Mouse (Mus musculus): ENCODE measurements around the gene Arl4d. TPM values are rescaled to one million over a fixed set of nuclear protein-coding genes. Genes with fewer than 3 reads are reported as not detected.

Arl4d gene
- polyA plus RNA-seq, 1 experiment = 5.5 TPM

GRCm38 (mm10) chr11:101658751-101659558 is 6.4 kb upstream of the Arl4d start:
- Histone ChIP-seq H3K27ac (ENCODE audit: control insufficient read depth, insufficient read depth, low read depth, low read length, poor library complexity) (no peak overlapping the region), H3K4me3 (replicated peaks; ENCODE audit: control insufficient read depth, low read depth, low read length) (no peak overlapping the region), H3K4me1 (ENCODE audit: control insufficient read depth, insufficient read depth, low read length) (no peaks in the 10 kb centered on the region; the same call in 1 of the 2 replicates)
- no peak for TF ChIP-seq POLR2A (IDR thresholded peaks at IDR 0.05; ENCODE audit: borderline replicate concordance, control insufficient read depth, low read depth, low read length)
- no peak for TF ChIP-seq CTCF (IDR thresholded peaks at IDR 0.05; ENCODE audit: control insufficient read depth, insufficient read depth, low read length)
- 22% methylated on average over 10 of the region's 10 CpGs for WGBS

- H3K4me1 ChIP-seq (ENCODE audit: control insufficient read depth, insufficient read depth, low read length) = no peaks in the 10 kb centered on the region; the same call in 1 of the 2 replicates
- WGBS = 76% methylated on average over 7 of the region's 7 CpGs
- no peak overlapping the region for H3K27ac ChIP-seq (ENCODE audit: control insufficient read depth, insufficient read depth, low read depth, low read length, poor library complexity)
- no peak overlapping the region for H3K4me3 ChIP-seq (replicated peaks; ENCODE audit: control insufficient read depth, low read depth, low read length)
- TF ChIP-seq POLR2A (IDR thresholded peaks at IDR 0.05; ENCODE audit: borderline replicate concordance, control insufficient read depth, low read depth, low read length) (no peak), CTCF (IDR thresholded peaks at IDR 0.05; ENCODE audit: control insufficient read depth, insufficient read depth, low read length) (no peak)
Measured at GRCm38 (mm10) chr11:101661191-101661590, 4.2 kb upstream of the Arl4d start.

- no peak for TF ChIP-seq CTCF (IDR thresholded peaks at IDR 0.05; ENCODE audit: control insufficient read depth, insufficient read depth, low read length)
- no peak for TF ChIP-seq POLR2A (IDR thresholded peaks at IDR 0.05; ENCODE audit: borderline replicate concordance, control insufficient read depth, low read depth, low read length)
- no peak overlapping the region for H3K27ac ChIP-seq (ENCODE audit: control insufficient read depth, insufficient read depth, low read depth, low read length, poor library complexity)
- H3K4me1 ChIP-seq (ENCODE audit: control insufficient read depth, insufficient read depth, low read length) = no peaks in the 10 kb centered on the region; the same call in 1 of the 2 replicates
Measured at GRCm38 (mm10) chr11:101661786-101662185, 3.6 kb upstream of the Arl4d start.

GRCm38 (mm10) chr11:101663229-101664027 is 1.9 kb upstream of the Arl4d start:
- 76% methylated on average over 11 of the region's 11 CpGs for WGBS
- no peak overlapping the region for H3K27ac ChIP-seq (ENCODE audit: control insufficient read depth, insufficient read depth, low read depth, low read length, poor library complexity)
- no peak for TF ChIP-seq CTCF (IDR thresholded peaks at IDR 0.05; ENCODE audit: control insufficient read depth, insufficient read depth, low read length)
- no peaks in the 10 kb centered on the region; the same call in 1 of the 2 replicates for H3K4me1 ChIP-seq (ENCODE audit: control insufficient read depth, insufficient read depth, low read length)
- no peak overlapping the region for H3K4me3 ChIP-seq (replicated peaks; ENCODE audit: control insufficient read depth, low read depth, low read length)

More at GRCm38 (mm10) chr11:101661786-101662185, 3.6 kb upstream of the Arl4d start:
- H3K4me3 ChIP-seq (replicated peaks; ENCODE audit: control insufficient read depth, low read depth, low read length) = no peak overlapping the region
- WGBS = 51% methylated on average over 5 of the region's 5 CpGs

GRCm38 (mm10) chr11:101665636-101665992 is 273 bp downstream of the Arl4d start:
- H3K4me3 ChIP-seq (replicated peaks; ENCODE audit: control insufficient read depth, low read depth, low read length) = peak overlapping the region; percentile 63
- peak overlapping the region; percentile 67 for H3K27ac ChIP-seq (ENCODE audit: control insufficient read depth, insufficient read depth, low read depth, low read length, poor library complexity)
- WGBS = under 1% methylated on average over 24 of the region's 24 CpGs
- no peaks in the 10 kb centered on the region for H3K4me1 ChIP-seq (ENCODE audit: control insufficient read depth, insufficient read depth, low read length)
- no peak for TF ChIP-seq POLR2A (IDR thresholded peaks at IDR 0.05; ENCODE audit: borderline replicate concordance, control insufficient read depth, low read depth, low read length)
- no peak for TF ChIP-seq CTCF (IDR thresholded peaks at IDR 0.05; ENCODE audit: control insufficient read depth, insufficient read depth, low read length)

GRCm38 (mm10) chr11:101666626-101667345 is 1.4 kb downstream of the Arl4d start:
- no peak overlapping the region for H3K27ac ChIP-seq (ENCODE audit: control insufficient read depth, insufficient read depth, low read depth, low read length, poor library complexity)
- no peaks in the 10 kb centered on the region; the same call in 1 of the 2 replicates for H3K4me1 ChIP-seq (ENCODE audit: control insufficient read depth, insufficient read depth, low read length)
- WGBS = 85% methylated on average over 28 of the region's 28 CpGs

GRCm38 (mm10) chr11:101667871-101668532 is 2.7 kb downstream of the Arl4d start:
- Histone ChIP-seq H3K4me3 (replicated peaks; ENCODE audit: control insufficient read depth, low read depth, low read length) (no peak overlapping the region), H3K27ac (ENCODE audit: control insufficient read depth, insufficient read depth, low read depth, low read length, poor library complexity) (no peak overlapping the region), H3K4me1 (ENCODE audit: control insufficient read depth, insufficient read depth, low read length) (no peaks in the 10 kb centered on the region; the same call in 1 of the 2 replicates)

More at GRCm38 (mm10) chr11:101666626-101667345, 1.4 kb downstream of the Arl4d start:
- H3K4me3 ChIP-seq (replicated peaks; ENCODE audit: control insufficient read depth, low read depth, low read length) = no peak overlapping the region
- TF ChIP-seq CTCF (IDR thresholded peaks at IDR 0.05; ENCODE audit: control insufficient read depth, insufficient read depth, low read length) = no peak
- TF ChIP-seq POLR2A (IDR thresholded peaks at IDR 0.05; ENCODE audit: borderline replicate concordance, control insufficient read depth, low read depth, low read length) = no peak

More at GRCm38 (mm10) chr11:101667871-101668532, 2.7 kb downstream of the Arl4d start:
- no peak for TF ChIP-seq POLR2A (IDR thresholded peaks at IDR 0.05; ENCODE audit: borderline replicate concordance, control insufficient read depth, low read depth, low read length)
- TF ChIP-seq CTCF (IDR thresholded peaks at IDR 0.05; ENCODE audit: control insufficient read depth, insufficient read depth, low read length) = no peak
- 81% methylated on average over 14 of the region's 14 CpGs for WGBS

Data from bone marrow, adult 2 months (tissue).